Mouse (Mus musculus) testis, adult 2 months (tissue): ENCODE data around the gene Olfr473.

ENCODE experiments used
- CTCF ChIP-seq: fragments of 200-500 bp; IDR thresholded peaks from 2 replicates; pipeline ENCODE4 v1.5.1; 2012; ENCODE audit warnings: low read depth, mild to moderate bottlenecking, inconsistent platforms, low read length, moderate library complexity; ENCODE audit not compliant: control insufficient read depth, insufficient read depth, insufficient replicate concordance
- POLR2A ChIP-seq: fragments of 200-500 bp; IDR thresholded peaks from 2 replicates; pipeline ENCODE4 v1.6.1; 2012; ENCODE audit warnings: low read depth, mild to moderate bottlenecking, inconsistent platforms, low read length, moderate library complexity; ENCODE audit not compliant: control insufficient read depth

DNA sequence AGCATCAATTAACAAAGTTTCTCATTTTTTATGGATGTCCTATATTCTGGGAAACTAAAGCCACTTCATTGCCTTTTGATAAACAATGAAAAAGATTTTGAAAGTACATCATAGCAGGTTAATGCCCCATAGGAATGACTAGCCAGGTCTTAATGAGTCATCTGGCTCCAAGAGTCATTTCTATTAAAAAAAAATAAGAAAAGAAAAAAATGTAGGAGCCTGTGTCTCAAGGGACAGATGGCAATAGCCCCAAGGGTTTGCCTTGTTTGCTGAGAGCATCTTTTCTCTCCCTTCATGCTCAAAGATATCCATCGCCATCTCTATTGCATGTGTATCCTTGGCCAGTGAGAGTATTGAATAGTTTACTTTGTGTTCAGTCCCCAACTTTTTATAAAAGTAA, at the start of gene Olfr473:
- TF ChIP-seq CTCF, result no peak
- TF ChIP-seq POLR2A, result no peak
